Mouse (Mus musculus) forebrain, embryonic 14.5 days (tissue): ENCODE measurements around the gene Khdc4. TPM values are rescaled to one million over a fixed set of nuclear protein-coding genes. Genes with fewer than 3 reads are reported as not detected.
"Not testable (repeated sequence)": the region's sequence is repeated elsewhere in the genome, so short reads cannot be mapped to it uniquely, and the experiment has no call there.

Source experiments
- ATAC-seq: fragments of 200-750 bp; cut with Nextera tagmentation; 2 replicates; pipeline ENCODE4 v1.8.0; 2017; ENCODE audit warnings: mild to moderate bottlenecking, moderate library complexity
- DNase-seq: peaks from one replicate; pipeline ENCODE4 v3.0.0-alpha.2; 2015; ENCODE audit warnings: low spot score
- H3K27ac ChIP-seq: fragments of 300-500 bp; sonication (generic); 2 replicates; pipeline ENCODE4 v1.5.1; 2014; ENCODE audit warnings: low read depth, mild to moderate bottlenecking, control low read depth, low read length, moderate library complexity
- H3K27me3 ChIP-seq: fragments of 300-500 bp; sonication (generic); replicated peaks from 2 replicates; pipeline ENCODE4 v1.6.1; 2014; ENCODE audit warnings: low read length, control low read depth, mixed read lengths; ENCODE audit not compliant: control insufficient read depth, insufficient read depth
- H3K36me3 ChIP-seq: fragments of 300-500 bp; sonication (generic); 2 replicates; pipeline ENCODE4 v1.6.1; 2014; ENCODE audit warnings: low read length, control low read depth; ENCODE audit not compliant: control insufficient read depth, insufficient read depth
- H3K4me1 ChIP-seq: fragments of 300-500 bp; sonication (generic); 2 replicates; pipeline ENCODE4 v1.6.1; 2014; ENCODE audit warnings: antibody characterized with exemption, low read length, control low read depth; ENCODE audit not compliant: control insufficient read depth, insufficient read depth
- H3K4me2 ChIP-seq: fragments of 300-500 bp; sonication (generic); 2 replicates; pipeline ENCODE4 v1.6.1; 2014; ENCODE audit warnings: mild to moderate bottlenecking, control low read depth, low read length
- H3K4me3 ChIP-seq: fragments of 300-500 bp; sonication (generic); 2 replicates; pipeline ENCODE4 v1.5.1; 2014; ENCODE audit warnings: low read depth, low read length, control low read depth
- H3K9ac ChIP-seq: fragments of 300-500 bp; sonication (generic); 2 replicates; pipeline ENCODE4 v1.6.1; 2014; ENCODE audit warnings: mild to moderate bottlenecking, low read length, control low read depth, moderate library complexity
- H3K9me3 ChIP-seq: fragments of 300-500 bp; sonication (generic); replicated peaks from 2 replicates; pipeline ENCODE4 v1.6.1; 2016; ENCODE audit warnings: low read length, control low read depth, mixed read lengths; ENCODE audit not compliant: control insufficient read depth
- WGBS: fragments of 180-500 bp; shearing (Covaris S2); extraction: QIAGEN DNeasy Blood & Tissue Kit; methylation state at CpG from one replicate; pipeline ENCODE4 v1.1.7; 2014; 5-methylcytosine and 5-hydroxymethylcytosine counted together
- polyA plus RNA-seq: library from polyadenylated mRNA; unstranded; fragments of >200 nt; fragmentation: Nextera tagmentation; extraction: Ambion mirVana; gene quantifications from 2 replicates; pipeline ENCODE4 v1.2.1, GENCODE M21; 2014

The Khdc4 gene
- polyA plus RNA-seq, 1 experiment from 2014 or later: 71.7 TPM

DNA sequence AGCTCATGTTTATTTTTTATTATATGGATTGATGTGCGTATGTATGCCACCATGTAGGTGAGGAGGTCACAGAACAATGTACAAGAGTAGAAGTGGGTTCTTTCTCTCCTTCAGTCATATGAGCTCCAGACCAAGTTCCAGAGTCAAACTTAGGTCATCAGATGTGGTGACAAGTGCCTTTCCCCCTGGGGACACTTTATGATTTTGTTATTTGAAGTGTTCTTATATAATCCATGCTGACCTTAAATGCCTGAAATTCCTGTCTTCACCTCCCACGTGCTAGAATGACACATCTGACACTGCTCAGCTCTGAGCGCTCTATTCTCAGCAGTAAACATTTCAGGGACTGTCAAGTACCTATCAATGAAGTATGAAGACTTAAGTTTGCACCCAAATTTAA, 15.6 kb downstream of the Khdc4 start:
- no peak for ATAC-seq
- no peak overlapping the region for H3K4me3 ChIP-seq
- peaks cover 90% of the 10 kb centered on the region for H3K36me3 ChIP-seq
- no peak overlapping the region for H3K9ac ChIP-seq
- no peaks in the 10 kb centered on the region for H3K4me1 ChIP-seq
- 90% methylated on average over 3 of the region's 3 CpGs for WGBS
- no peak overlapping the region for H3K27ac ChIP-seq
- DNase-seq: no peak
- no peaks in the 10 kb centered on the region for H3K27me3 ChIP-seq
- H3K9me3 ChIP-seq: no peaks in the 10 kb centered on the region
- H3K4me2 ChIP-seq: no peak overlapping the region

GRCm38 (mm10) chr3:88713709-88714108, 28.1 kb downstream of the Khdc4 start:
- no peak overlapping the region for H3K4me3 ChIP-seq
- no peak overlapping the region for H3K9ac ChIP-seq
- DNase-seq (no peak), ATAC-seq (no peak)
- 97% methylated on average over 4 of the region's 4 CpGs for WGBS
- H3K9me3 ChIP-seq: no peaks in the 10 kb centered on the region
- H3K27me3 ChIP-seq: no peaks in the 10 kb centered on the region
- H3K27ac ChIP-seq: no peak overlapping the region
- no peak overlapping the region for H3K4me2 ChIP-seq
- H3K36me3 ChIP-seq: peaks cover 52% of the 10 kb centered on the region
- H3K4me1 ChIP-seq: peaks cover 9% of the 10 kb centered on the region

- Histone ChIP-seq H3K36me3 (peaks cover 44% of the 10 kb centered on the region), H3K4me2 (no peak overlapping the region)
- WGBS: 84% methylated on average over 2 of the region's 2 CpGs
These were observed 29.1 kb downstream of the Khdc4 start for GRCm38 (mm10) chr3:88714725-88715124.

DNA sequence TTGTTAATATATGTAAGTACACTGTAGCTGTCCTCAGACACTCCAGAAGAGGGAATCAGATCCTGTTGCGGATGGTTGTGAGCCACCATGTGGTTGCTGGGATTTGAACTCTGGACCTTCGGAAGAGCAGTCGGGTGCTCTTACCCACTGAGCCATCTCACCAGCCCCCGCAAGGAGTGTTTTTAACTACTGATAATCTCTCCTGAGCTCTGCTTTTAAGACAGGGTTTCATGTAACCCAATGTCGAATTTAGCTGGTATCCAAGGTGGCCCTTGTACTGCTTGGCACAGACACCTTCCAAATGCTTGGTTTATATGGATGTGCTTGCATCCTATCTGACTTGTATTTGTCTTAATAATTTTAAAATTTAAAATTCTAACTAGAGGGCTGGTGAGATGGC, 30.1 kb downstream of the Khdc4 start:
- not testable (repeated sequence) for DNase-seq, H3K27me3 ChIP-seq, H3K9me3 ChIP-seq, ATAC-seq, H3K4me2 ChIP-seq, H3K4me3 ChIP-seq, H3K27ac ChIP-seq, H3K9ac ChIP-seq
- peaks cover 43% of the 10 kb centered on the region for H3K36me3 ChIP-seq
- 92% methylated on average over 5 of the region's 5 CpGs for WGBS
- peaks cover 13% of the 10 kb centered on the region for H3K4me1 ChIP-seq

More at GRCm38 (mm10) chr3:88714725-88715124, 29.1 kb downstream of the Khdc4 start:
- Histone ChIP-seq H3K4me1 (peaks cover 13% of the 10 kb centered on the region), H3K9me3 (no peaks in the 10 kb centered on the region), H3K27me3 (no peaks in the 10 kb centered on the region), H3K9ac (no peak overlapping the region), H3K4me3 (no peak overlapping the region), H3K27ac (no peak overlapping the region)
- no peak for ATAC-seq
- DNase-seq: no peak

- no peaks in the 10 kb centered on the region for H3K9me3 ChIP-seq
- ATAC-seq: peak; percentile 97
- H3K27ac ChIP-seq: peak within 1 kb of the TSS; percentile 71; the same call in 1 of the 2 replicates
- H3K4me1 ChIP-seq: peaks cover 13% of the 10 kb centered on the region
- peak; percentile 90 for DNase-seq
- H3K36me3 ChIP-seq: peaks cover 35% of the 10 kb centered on the region
- H3K27me3 ChIP-seq: no peaks in the 10 kb centered on the region
- H3K4me2 ChIP-seq: peak within 1 kb of the TSS; percentile 62
- 2% methylated on average over 27 of the region's 27 CpGs for WGBS
- peak within 1 kb of the TSS; percentile 70 for H3K4me3 ChIP-seq
- H3K9ac ChIP-seq: peak within 1 kb of the TSS; percentile 58
These were observed 31.0 kb downstream of the Khdc4 start, which contains the start of gene Rit1 for GRCm38 (mm10) chr3:88716399-88717197. Gene Rit1 (plus strand): TSS chr3:88716838.

DNA sequence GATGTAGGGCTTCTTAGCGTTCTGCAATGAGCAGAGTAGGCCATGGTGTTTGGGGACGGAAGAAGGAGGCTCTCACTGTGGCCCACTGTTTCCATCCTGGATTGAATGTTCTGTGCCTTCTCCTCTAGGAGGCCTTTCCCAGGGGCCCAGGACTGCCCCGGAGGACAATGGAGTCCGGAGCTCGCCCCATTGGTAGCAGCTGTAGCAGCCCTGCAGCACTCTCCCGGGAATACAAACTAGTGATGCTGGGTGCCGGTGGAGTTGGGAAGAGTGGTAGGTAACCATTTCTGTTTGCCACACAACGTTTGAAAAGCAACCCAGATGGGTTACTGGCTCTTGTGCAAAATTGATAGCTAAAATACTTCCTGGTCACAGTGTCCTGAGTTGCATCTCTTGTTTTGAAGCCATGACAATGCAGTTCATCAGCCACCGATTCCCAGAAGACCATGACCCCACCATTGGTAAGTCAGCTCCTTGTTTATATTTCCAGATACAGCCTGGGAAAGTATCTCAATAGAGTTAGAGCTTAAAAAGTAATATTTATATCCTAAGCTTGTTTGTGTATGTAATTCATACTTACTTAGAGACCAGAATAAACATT, 31.7 kb downstream of the Khdc4 start:
- WGBS: 7% methylated on average over 9 of the region's 9 CpGs
- Histone ChIP-seq H3K4me2 (peak overlapping the region; percentile 62), H3K36me3 (peaks cover 32% of the 10 kb centered on the region), H3K9ac (peak overlapping the region; percentile 58), H3K4me3 (peak overlapping the region; percentile 70), H3K27me3 (no peaks in the 10 kb centered on the region), H3K9me3 (no peaks in the 10 kb centered on the region), H3K4me1 (peaks cover 13% of the 10 kb centered on the region), H3K27ac (no peak overlapping the region; the same call in 1 of the 2 replicates)
- peak; percentile 60 for ATAC-seq
- peak; percentile 30 for DNase-seq

GRCm38 (mm10) chr3:88717831-88718230, 32.2 kb downstream of the Khdc4 start:
- peak overlapping the region; percentile 70; the same call in 1 of the 2 replicates for H3K4me3 ChIP-seq

GRCm38 (mm10) chr3:88719098-88719497, 33.5 kb downstream of the Khdc4 start:
- Histone ChIP-seq H3K9ac (no peak overlapping the region), H3K4me3 (no peak overlapping the region), H3K4me1 (peaks cover 13% of the 10 kb centered on the region), H3K36me3 (peaks cover 19% of the 10 kb centered on the region), H3K27me3 (no peaks in the 10 kb centered on the region), H3K4me2 (no peak overlapping the region), H3K27ac (no peak overlapping the region), H3K9me3 (no peaks in the 10 kb centered on the region)
- DNase-seq (no peak), ATAC-seq (no peak)
- WGBS: 82% methylated on average over 2 of the region's 2 CpGs

More at GRCm38 (mm10) chr3:88717831-88718230, 32.2 kb downstream of the Khdc4 start:
- ATAC-seq (no peak), DNase-seq (no peak)
- Histone ChIP-seq H3K4me2 (peak overlapping the region; percentile 62), H3K4me1 (peaks cover 13% of the 10 kb centered on the region), H3K36me3 (peaks cover 28% of the 10 kb centered on the region), H3K9me3 (no peaks in the 10 kb centered on the region), H3K27ac (no peak overlapping the region), H3K27me3 (no peaks in the 10 kb centered on the region), H3K9ac (no peak overlapping the region)
- WGBS: 74% methylated on average over 1 of the region's 1 CpGs

DNA sequence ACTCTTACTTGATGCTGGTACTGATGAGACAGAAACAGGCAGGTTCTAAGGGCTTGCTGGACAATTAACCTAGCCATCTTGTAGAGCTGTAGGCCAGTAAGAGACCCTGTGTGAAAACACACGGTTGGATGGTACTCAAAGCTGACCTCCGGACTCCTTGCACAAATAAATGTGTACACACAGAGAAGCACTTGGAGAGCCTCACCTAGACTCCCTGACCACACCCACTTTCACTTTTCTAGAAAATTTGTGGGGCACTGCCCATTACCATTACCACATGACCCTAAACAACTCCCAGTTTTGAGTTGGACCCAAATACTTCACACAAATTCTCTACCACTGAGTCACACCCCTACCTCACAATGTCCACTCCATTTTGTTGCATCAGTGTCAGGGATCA, 51.0 kb downstream of the Khdc4 start:
- no peaks in the 10 kb centered on the region for H3K27me3 ChIP-seq
- no peak overlapping the region for H3K9ac ChIP-seq
- DNase-seq: no peak
- no peak overlapping the region for H3K4me3 ChIP-seq
- H3K4me1 ChIP-seq: no peaks in the 10 kb centered on the region
- ATAC-seq: no peak
- 95% methylated on average over 2 of the region's 2 CpGs for WGBS
- H3K27ac ChIP-seq: no peak overlapping the region
- no peaks in the 10 kb centered on the region for H3K9me3 ChIP-seq
- H3K4me2 ChIP-seq: no peak overlapping the region
- H3K36me3 ChIP-seq: peaks cover 23% of the 10 kb centered on the region
